Mouse (Mus musculus): ENCODE results near the gene Smarcal1.

- no peak for TF ChIP-seq CTCF (IDR thresholded peaks at IDR 0.05; ENCODE audit: low read depth, low read length)
- TF ChIP-seq POLR2A (IDR thresholded peaks at IDR 0.05; ENCODE audit: extremely low read depth, insufficient read depth, low read length): no peak
These were observed 52.2 kb downstream of the Smarcal1 start for GRCm38 (mm10) chr1:72635221-72635620.

Data from liver, adult 2 months (tissue).